Mouse (Mus musculus) retina, postnatal 7 days (tissue): ENCODE results near the gene Axdnd1.
"Not testable (repeated sequence)": the region's sequence is repeated elsewhere in the genome, so short reads cannot be mapped to it uniquely, and the experiment has no call there.

Source experiments
- DNase-seq: peaks from one replicate; pipeline ENCODE4 v3.0.0-alpha.2; 2012; ENCODE audit warnings: low read depth, low spot score

Axdnd1 gene

GRCm38 (mm10) chr1:156340847-156341246 lies 80.1 kb downstream of the Axdnd1 start:
- DNase-seq = no peak

- DNase-seq = no peak
Observed at GRCm38 (mm10) chr1:156323126-156323525, 97.8 kb downstream of the Axdnd1 start.

- DNase-seq = no peak
Observed at GRCm38 (mm10) chr1:156310630-156311029, 110.3 kb downstream of the Axdnd1 start, which contains the start of gene Nphs2. Gene Nphs2 (plus strand): TSS chr1:156310727.

- no peak for DNase-seq
Observed at GRCm38 (mm10) chr1:156308595-156308994, 112.4 kb downstream of the Axdnd1 start.

- peak; percentile 52 for DNase-seq
Observed at GRCm38 (mm10) chr1:156302911-156303749, 117.8 kb downstream of the Axdnd1 start, which contains the start of gene Tdrd5. Gene Tdrd5 (minus strand): TSS chr1:156303664.

- no peak for DNase-seq
Observed at GRCm38 (mm10) chr1:156290016-156290415, 130.9 kb downstream of the Axdnd1 start.

GRCm38 (mm10) chr1:156289222-156289587 lies 131.8 kb downstream of the Axdnd1 start:
- DNase-seq = not testable (repeated sequence)

GRCm38 (mm10) chr1:156288556-156289221 lies 132.3 kb downstream of the Axdnd1 start:
- no peak for DNase-seq

- no peak for DNase-seq
Observed at GRCm38 (mm10) chr1:156285541-156285896, 135.4 kb downstream of the Axdnd1 start.

- DNase-seq = no peak
Observed at GRCm38 (mm10) chr1:156284851-156285540, 136.0 kb downstream of the Axdnd1 start.

GRCm38 (mm10) chr1:156284207-156284606 lies 136.8 kb downstream of the Axdnd1 start:
- DNase-seq = no peak

GRCm38 (mm10) chr1:156280131-156280530 lies 140.8 kb downstream of the Axdnd1 start:
- no peak for DNase-seq

- DNase-seq = no peak
Observed at GRCm38 (mm10) chr1:156273647-156274046, 147.3 kb downstream of the Axdnd1 start.
